Mouse (Mus musculus) testis, adult 2 months (tissue): ENCODE results near the gene Zfp706.
"Not testable (repeated sequence)": the region's sequence is repeated elsewhere in the genome, so short reads cannot be mapped to it uniquely, and the experiment has no call there.

Experiments used
- CTCF ChIP-seq: fragments of 200-500 bp; IDR thresholded peaks from 2 replicates; pipeline ENCODE4 v1.5.1; 2012; ENCODE audit warnings: low read depth, mild to moderate bottlenecking, inconsistent platforms, low read length, moderate library complexity; ENCODE audit not compliant: control insufficient read depth, insufficient read depth, insufficient replicate concordance
- POLR2A ChIP-seq: fragments of 200-500 bp; IDR thresholded peaks from 2 replicates; pipeline ENCODE4 v1.6.1; 2012; ENCODE audit warnings: low read depth, mild to moderate bottlenecking, inconsistent platforms, low read length, moderate library complexity; ENCODE audit not compliant: control insufficient read depth

GRCm38 (mm10) chr15:36999602-37000001 lies 8.0 kb downstream of the Zfp706 start:
- not testable (repeated sequence) for TF ChIP-seq CTCF, POLR2A
